Mouse (Mus musculus) thymus, adult 2 months (tissue): Measurements from ENCODE around the gene Tmem164. TPM values are rescaled to one million over a fixed set of nuclear protein-coding genes. Genes with fewer than 3 reads are reported as not detected.

Experiments
- DNase-seq: peaks from one replicate; pipeline ENCODE4 v3.0.0; 2021
- H3K27ac ChIP-seq: fragments of 200-500 bp; 2 replicates; pipeline ENCODE4 v1.5.1; 2012; ENCODE audit warnings: low read length, control low read depth; ENCODE audit not compliant: control insufficient read depth, insufficient read depth
- H3K27me3 ChIP-seq: fragments of 200-500 bp; 2 replicates; pipeline ENCODE4 v1.6.1; 2012; ENCODE audit warnings: mild to moderate bottlenecking, low read length, moderate library complexity, mixed read lengths; ENCODE audit not compliant: control insufficient read depth, insufficient read depth
- H3K36me3 ChIP-seq: fragments of 200-500 bp; 2 replicates; pipeline ENCODE4 v1.6.1; 2012; ENCODE audit warnings: mild to moderate bottlenecking, low read length, moderate library complexity; ENCODE audit not compliant: control insufficient read depth, insufficient read depth
- H3K4me1 ChIP-seq: fragments of 200-500 bp; replicated peaks from 2 replicates; pipeline ENCODE4 v1.6.1; 2012; ENCODE audit warnings: low read length; ENCODE audit not compliant: control insufficient read depth, insufficient read depth
- H3K4me3 ChIP-seq: fragments of 200-500 bp; 2 replicates; pipeline ENCODE4 v1.5.1; 2012; ENCODE audit warnings: mild to moderate bottlenecking, low read length, control low read depth, moderate library complexity; ENCODE audit not compliant: control insufficient read depth, insufficient read depth
- CTCF ChIP-seq: fragments of 200-500 bp; IDR thresholded peaks from 2 replicates; pipeline ENCODE4 v1.5.1; 2012; ENCODE audit warnings: mild to moderate bottlenecking, control low read depth, low read length, moderate library complexity, borderline replicate concordance; ENCODE audit not compliant: control insufficient read depth, poor library complexity, insufficient read depth; ENCODE audit errors: extremely low read depth
- POLR2A ChIP-seq: fragments of 200-500 bp; IDR thresholded peaks from 2 replicates; pipeline ENCODE4 v1.6.1; 2012; ENCODE audit warnings: mild to moderate bottlenecking, low read length, control low read depth, moderate library complexity; ENCODE audit not compliant: control insufficient read depth, poor library complexity, insufficient read depth; ENCODE audit errors: extremely low read depth
- WGBS: fragments of 180-500 bp; shearing (Covaris S2); methylation state at CpG from one replicate; pipeline ENCODE4 v1.1.7; 2018; 5-methylcytosine and 5-hydroxymethylcytosine counted together
- polyA plus RNA-seq: library from polyadenylated mRNA; depleted of rRNA; stranded (reverse); fragments of >200 nt; gene quantifications from 2 replicates; pipeline ENCODE4 v1.2.3, GENCODE M21; 2012

Gene Tmem164
- polyA plus RNA-seq, 1 experiment: 44.6 TPM

DNA sequence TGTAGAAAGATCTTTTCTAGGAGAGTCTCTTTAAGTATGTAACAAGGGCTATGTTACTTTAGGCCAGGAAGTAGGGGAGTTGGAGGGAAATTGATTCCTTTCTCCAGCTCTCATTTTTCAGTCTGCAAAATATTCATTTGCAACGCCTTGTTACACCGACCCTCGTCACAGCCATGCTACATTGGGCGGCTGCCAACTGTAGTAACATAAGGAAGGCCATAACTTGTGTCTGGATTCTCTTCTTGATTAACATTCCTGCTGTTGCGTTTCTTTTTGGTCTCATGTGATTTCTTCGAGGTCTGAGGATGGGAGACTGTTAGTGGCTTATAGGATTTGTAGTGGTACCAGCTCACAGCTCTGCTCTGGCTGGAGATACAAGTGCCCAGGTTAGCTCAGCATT is 4.5 kb downstream of the Tmem164 start:
- Histone ChIP-seq H3K36me3 (no peaks in the 10 kb centered on the region), H3K27me3 (no peaks in the 10 kb centered on the region), H3K4me3 (no peak overlapping the region), H3K4me1 (peaks cover 14% of the 10 kb centered on the region), H3K27ac (no peak overlapping the region)
- WGBS: 81% methylated on average over 6 of the region's 6 CpGs
- no peak for TF ChIP-seq POLR2A
- no peak for TF ChIP-seq CTCF
- DNase-seq: no peak

DNA sequence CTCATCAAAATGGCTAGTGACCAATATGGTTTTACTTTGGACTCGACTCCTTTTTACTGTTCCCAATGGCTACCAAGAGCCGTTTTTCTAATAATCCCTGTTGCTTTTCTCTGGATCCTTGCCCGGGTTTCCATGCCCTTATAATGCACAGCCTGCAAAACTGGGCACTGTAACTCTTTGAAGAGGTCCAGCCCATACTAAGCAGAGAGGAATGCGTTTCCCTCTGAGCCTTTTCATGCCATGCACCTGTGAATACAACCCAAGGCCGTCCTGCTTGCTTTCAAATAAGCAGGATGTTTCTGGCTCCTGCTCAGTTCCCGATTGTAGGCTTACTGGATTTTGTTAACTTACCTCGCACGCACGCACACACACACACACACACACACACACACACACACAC is 7.3 kb downstream of the Tmem164 start:
- no peaks in the 10 kb centered on the region for H3K27me3 ChIP-seq
- no peak for DNase-seq
- H3K27ac ChIP-seq: no peak overlapping the region
- 93% methylated on average over 9 of the region's 9 CpGs for WGBS
- H3K4me3 ChIP-seq: no peak overlapping the region
- H3K36me3 ChIP-seq: no peaks in the 10 kb centered on the region
- no peak for TF ChIP-seq CTCF
- no peak for TF ChIP-seq POLR2A
- H3K4me1 ChIP-seq: peaks cover 3% of the 10 kb centered on the region

DNA sequence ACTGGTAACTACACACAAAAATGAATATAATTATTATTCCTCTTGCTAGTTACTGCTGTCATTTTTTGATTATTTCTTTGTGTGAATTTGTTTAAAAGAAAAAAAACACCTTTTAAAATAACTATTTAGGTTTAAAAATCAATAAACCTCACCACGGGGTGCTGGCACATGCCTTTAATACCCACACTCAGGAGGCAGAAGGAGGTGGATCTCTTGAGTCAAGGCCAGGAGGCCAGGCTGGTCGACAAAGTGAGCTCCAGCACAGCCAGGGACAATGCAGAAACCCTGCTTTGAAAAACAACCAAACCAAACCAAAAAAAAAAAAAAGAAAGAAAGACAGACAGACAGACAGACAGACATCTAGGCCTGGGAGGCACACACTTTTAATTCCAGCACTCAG is 12.1 kb downstream of the Tmem164 start:
- TF ChIP-seq POLR2A (no peak), CTCF (no peak)
- no peak for DNase-seq
- 73% methylated on average over 2 of the region's 2 CpGs for WGBS
- H3K36me3 ChIP-seq: no peaks in the 10 kb centered on the region
- no peak overlapping the region for H3K4me3 ChIP-seq
- H3K27me3 ChIP-seq: no peaks in the 10 kb centered on the region
- no peaks in the 10 kb centered on the region for H3K4me1 ChIP-seq
- no peak overlapping the region for H3K27ac ChIP-seq

DNA sequence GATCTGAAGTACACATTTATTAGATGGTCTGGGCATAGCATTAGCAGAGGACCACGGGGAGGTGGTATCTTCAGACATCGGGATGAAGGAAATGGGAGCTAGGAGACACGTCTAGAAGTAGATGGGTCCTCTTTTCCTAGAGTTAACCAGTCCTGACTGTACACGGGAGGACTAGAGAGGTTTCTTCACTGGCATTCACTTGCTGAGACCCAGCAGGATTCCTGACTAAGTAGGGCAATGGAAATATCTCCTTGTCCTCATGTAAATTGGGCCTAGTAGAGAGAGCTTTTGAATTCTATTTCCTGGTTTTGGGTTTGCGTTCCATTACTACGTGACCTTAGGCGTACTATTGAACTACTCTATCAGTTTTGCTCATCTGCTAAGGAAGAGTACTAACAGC is 13.1 kb downstream of the Tmem164 start:
- H3K36me3 ChIP-seq: no peaks in the 10 kb centered on the region
- H3K4me1 ChIP-seq: no peaks in the 10 kb centered on the region
- no peak for TF ChIP-seq POLR2A
- no peak for TF ChIP-seq CTCF
- no peak overlapping the region for H3K4me3 ChIP-seq
- no peak for DNase-seq
- 99% methylated on average over 7 of the region's 7 CpGs for WGBS
- H3K27me3 ChIP-seq: no peaks in the 10 kb centered on the region
- H3K27ac ChIP-seq: no peak overlapping the region

DNA sequence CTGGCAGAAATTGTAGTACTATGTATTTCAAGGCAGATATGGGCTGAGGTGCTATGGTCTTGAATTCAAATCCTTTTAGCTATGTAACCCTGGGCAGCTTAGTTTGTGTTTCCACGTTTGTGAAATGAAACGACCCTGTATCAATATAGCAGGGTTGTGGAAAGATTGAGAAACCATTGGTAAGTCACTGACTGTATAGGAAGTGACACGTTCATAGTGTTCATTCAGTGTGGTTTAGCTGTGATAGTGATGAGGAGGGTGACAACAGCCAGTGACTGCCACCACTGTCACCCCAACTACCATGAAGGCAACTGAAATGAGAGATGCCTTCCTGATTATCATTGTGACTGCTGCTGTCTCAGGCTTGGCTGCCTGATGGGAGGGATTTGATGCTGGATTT is 13.7 kb downstream of the Tmem164 start:
- Histone ChIP-seq H3K27ac (no peak overlapping the region), H3K27me3 (no peaks in the 10 kb centered on the region), H3K36me3 (no peaks in the 10 kb centered on the region), H3K4me1 (no peaks in the 10 kb centered on the region), H3K4me3 (no peak overlapping the region)
- DNase-seq: no peak
- TF ChIP-seq POLR2A (no peak), CTCF (no peak)
- 85% methylated on average over 3 of the region's 3 CpGs for WGBS

DNA sequence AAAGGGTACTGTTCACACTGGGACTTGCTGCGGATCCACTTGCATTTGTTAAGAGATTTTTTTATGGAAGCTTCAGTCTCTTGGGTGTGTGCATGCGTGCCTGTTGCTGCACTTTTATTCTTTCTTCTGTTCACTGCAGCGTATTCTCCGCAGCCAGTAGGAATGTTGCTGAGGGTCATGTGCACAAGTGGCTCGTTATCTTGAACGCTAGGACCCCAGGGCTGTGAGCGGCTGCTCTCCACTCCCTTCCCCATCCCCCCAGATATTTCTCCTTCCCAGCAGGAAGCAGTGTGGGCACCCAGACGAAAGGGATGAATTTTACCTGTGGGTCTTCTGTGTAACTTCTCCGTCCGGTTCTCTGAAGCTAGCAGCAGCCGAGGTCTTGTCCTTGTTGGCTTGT is 15.6 kb downstream of the Tmem164 start:
- no peak overlapping the region for H3K27ac ChIP-seq
- WGBS: 93% methylated on average over 11 of the region's 11 CpGs
- no peaks in the 10 kb centered on the region for H3K4me1 ChIP-seq
- H3K27me3 ChIP-seq: no peaks in the 10 kb centered on the region
- H3K36me3 ChIP-seq: no peaks in the 10 kb centered on the region
- TF ChIP-seq POLR2A (no peak), CTCF (no peak)
- no peak overlapping the region for H3K4me3 ChIP-seq
- DNase-seq: no peak

DNA sequence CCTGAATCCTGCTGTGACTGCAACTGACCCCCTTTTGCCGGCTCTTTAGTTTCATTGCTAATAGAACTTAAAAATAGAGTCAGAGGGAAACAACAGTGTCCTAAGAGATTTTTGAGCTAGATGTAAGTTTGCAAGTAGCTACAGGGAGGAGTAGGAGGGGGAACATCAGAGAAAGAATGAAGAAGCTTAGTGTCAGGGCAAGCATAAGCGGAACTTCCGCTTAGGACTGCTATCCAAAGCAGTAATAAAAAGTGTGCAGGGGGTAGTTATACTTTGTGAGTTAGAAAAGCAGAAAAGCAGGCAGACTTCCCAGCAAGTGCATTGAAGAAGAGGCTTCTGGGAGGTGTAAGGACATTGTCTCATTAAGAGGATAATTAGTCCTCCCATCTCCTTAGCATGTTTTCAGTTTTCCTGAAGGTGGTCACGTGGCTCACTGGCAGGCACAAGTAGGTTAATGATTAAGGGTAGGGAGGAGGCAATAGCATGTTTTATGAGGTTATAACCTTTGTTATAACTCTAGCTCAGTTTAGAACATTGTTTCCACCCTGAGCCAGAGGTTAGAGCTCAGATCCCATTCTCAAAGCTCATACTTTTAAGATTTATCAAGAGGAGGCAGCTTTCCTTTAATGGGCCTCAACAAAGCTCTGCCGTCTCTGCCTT is 16.5 kb downstream of the Tmem164 start:
- 86% methylated on average over 5 of the region's 5 CpGs for WGBS
- no peaks in the 10 kb centered on the region for H3K27me3 ChIP-seq
- no peaks in the 10 kb centered on the region for H3K36me3 ChIP-seq
- TF ChIP-seq CTCF (no peak), POLR2A (no peak)
- H3K4me1 ChIP-seq: no peaks in the 10 kb centered on the region
- H3K4me3 ChIP-seq: no peak overlapping the region
- no peak overlapping the region for H3K27ac ChIP-seq
- DNase-seq: no peak
